Mouse (Mus musculus) spleen, adult 12 weeks (tissue): ENCODE measurements around the gene Efnb3.

ENCODE experiments used
- DNase-seq: peaks from one replicate; pipeline ENCODE4 v3.0.0; 2022; ENCODE audit warnings: low spot score

Efnb3 gene

GRCm38 (mm10) chr11:69510796-69511496, 49.1 kb downstream of the Efnb3 start:
- no peak for DNase-seq
